Mouse (Mus musculus): ENCODE results near the gene Slc6a6. TPM values are rescaled to one million over a fixed set of nuclear protein-coding genes. Genes with fewer than 3 reads are reported as not detected.

Slc6a6 gene
- polyA plus RNA-seq, 1 experiment from 2014 or later: 47.0 TPM

DNA sequence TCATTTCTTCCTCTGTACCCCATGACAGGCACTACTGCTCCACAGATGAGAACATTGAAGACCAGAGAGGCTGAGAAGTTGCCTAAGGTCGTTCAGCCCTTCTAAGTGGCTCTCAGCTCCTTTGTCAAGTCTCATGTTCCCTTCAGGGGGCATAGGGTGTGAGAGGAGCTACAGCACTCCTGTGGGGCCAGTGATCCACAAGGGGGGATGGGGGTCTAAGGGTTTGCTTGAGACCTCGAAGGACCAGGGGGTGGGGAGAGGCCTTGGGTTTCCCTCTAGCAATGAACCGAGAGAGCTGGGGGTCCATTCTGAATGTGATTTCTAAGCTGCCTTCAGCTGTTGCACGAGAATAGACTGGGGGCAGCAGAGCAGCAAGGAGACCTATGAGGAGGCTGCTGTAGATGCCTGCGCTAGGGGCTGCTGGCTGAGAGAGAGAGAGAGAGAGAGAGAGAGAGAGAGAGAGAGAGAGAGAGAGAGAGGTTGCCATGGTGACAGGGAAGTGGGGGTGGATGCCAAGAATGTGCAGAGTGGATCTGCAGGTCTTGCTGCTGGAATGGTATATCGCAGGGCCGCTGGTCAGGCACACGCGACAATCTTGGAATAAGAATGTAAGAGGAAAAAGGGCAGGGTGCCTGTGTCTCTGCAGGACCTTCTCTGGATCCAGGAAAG lies 36.1 kb downstream of the Slc6a6 start:
- H3K4me3 ChIP-seq: peak overlapping the region; percentile 31
- DNase-seq (ENCODE audit: extremely low spot score, low spot score): peak; percentile 65
- 22% methylated on average over 9 of the region's 9 CpGs for WGBS
- H3K4me1 ChIP-seq: peaks cover 45% of the 10 kb centered on the region
- H3K27ac ChIP-seq: peak overlapping the region; percentile 85
- H3K9me3 ChIP-seq: no peaks in the 10 kb centered on the region
- H3K27me3 ChIP-seq (ENCODE audit: poor library complexity, severe bottlenecking): no peaks in the 10 kb centered on the region
- peaks cover 36% of the 10 kb centered on the region for H3K36me3 ChIP-seq (replicated peaks)

DNA sequence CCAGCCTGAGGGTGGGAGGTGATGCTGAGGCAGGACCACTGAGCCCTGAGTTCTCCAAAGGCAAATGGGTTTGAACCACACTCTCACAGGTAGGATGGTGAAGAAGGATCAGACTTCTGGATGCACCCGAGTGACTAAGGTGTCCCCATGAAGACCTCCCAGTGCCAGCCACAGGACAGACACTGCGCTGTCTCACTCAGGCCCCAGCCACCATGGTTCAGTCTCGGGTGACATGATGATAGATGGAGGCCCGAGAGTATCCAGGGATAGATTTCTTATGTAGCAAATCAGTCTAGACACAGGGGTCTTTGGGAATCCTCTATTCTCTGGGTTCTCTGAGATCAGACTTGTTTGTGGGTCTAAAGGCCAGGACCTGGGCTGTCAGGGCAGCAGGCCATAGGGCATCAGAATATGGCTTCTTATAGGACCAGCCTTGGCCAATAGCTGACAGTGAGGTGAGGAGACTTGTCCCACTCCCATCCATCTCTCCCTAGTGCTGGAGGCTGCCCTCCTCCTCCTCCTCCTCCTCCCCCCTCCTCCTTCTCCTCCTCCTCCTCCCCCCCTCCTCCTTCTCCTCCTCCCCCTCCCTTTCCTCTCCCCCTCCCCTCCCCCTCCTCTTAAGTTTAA lies 36.8 kb downstream of the Slc6a6 start:
- Histone ChIP-seq H3K9me3 (no peaks in the 10 kb centered on the region), H3K4me1 (peaks cover 44% of the 10 kb centered on the region), H3K27me3 (ENCODE audit: poor library complexity, severe bottlenecking) (no peaks in the 10 kb centered on the region), H3K4me3 (peak overlapping the region; percentile 31), H3K36me3 (replicated peaks) (peaks cover 41% of the 10 kb centered on the region), H3K27ac (peak overlapping the region; percentile 85)
- no peak for DNase-seq (ENCODE audit: extremely low spot score, low spot score)
- 76% methylated on average over 4 of the region's 4 CpGs for WGBS

DNA sequence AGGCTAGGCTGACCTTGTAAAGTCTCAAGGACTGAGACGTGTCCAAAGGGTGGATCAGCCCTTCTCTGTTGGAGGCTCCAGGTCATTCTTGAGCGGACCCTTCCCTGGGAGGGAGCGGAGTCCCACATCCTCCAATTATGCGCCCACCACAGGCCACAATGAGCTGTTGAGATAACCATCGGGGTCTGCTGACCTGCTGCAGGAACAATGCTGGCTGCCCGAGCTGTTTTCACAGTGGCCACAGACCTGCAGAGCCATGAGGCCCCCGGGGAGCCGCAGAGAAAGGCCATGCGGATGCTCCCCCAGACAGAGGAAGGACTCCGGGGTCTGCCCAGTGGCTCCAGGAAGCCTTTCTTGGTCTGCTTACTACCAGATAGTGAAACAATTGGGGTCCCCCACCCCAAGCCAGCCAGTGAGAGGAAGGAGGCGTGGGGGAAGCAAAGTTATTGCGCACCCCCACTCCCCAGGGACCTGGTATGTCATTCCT lies 37.4 kb downstream of the Slc6a6 start:
- Histone ChIP-seq H3K4me1 (peaks cover 44% of the 10 kb centered on the region), H3K9me3 (no peaks in the 10 kb centered on the region), H3K4me3 (peak overlapping the region; percentile 31; the same call in 1 of the 2 replicates), H3K27ac (peak overlapping the region; percentile 85), H3K36me3 (replicated peaks) (peaks cover 46% of the 10 kb centered on the region), H3K27me3 (ENCODE audit: poor library complexity, severe bottlenecking) (no peaks in the 10 kb centered on the region)
- peak; percentile 37 for DNase-seq (ENCODE audit: extremely low spot score, low spot score)
- WGBS: 36% methylated on average over 12 of the region's 12 CpGs

DNA sequence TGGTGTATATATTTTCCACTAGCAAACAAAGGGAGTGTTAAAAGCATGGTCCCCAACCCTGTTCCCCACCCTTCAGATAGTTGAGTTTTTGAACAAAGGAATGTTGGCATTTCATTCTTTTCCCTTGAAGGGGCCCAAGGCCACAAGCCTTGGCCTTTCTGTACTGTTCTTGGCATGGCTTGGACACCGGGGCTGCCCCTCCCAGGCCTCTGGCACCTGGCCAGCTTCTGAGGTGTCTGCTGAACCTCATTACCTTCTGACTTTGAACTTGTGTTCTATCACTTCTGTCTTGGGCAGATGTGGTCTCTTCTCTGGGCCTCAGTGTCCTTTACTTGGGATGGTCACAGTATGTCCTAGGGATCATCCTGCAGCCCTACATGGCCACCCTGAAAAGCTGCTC lies 43.5 kb downstream of the Slc6a6 start:
- Histone ChIP-seq H3K27me3 (ENCODE audit: poor library complexity, severe bottlenecking) (no peaks in the 10 kb centered on the region), H3K27ac (no peak overlapping the region), H3K9me3 (no peaks in the 10 kb centered on the region), H3K36me3 (replicated peaks) (peaks cover 86% of the 10 kb centered on the region), H3K4me1 (peaks cover 29% of the 10 kb centered on the region), H3K4me3 (no peak overlapping the region)
- no peak for DNase-seq (ENCODE audit: extremely low spot score, low spot score)
- WGBS: 79% methylated on average over 1 of the region's 1 CpGs

DNA sequence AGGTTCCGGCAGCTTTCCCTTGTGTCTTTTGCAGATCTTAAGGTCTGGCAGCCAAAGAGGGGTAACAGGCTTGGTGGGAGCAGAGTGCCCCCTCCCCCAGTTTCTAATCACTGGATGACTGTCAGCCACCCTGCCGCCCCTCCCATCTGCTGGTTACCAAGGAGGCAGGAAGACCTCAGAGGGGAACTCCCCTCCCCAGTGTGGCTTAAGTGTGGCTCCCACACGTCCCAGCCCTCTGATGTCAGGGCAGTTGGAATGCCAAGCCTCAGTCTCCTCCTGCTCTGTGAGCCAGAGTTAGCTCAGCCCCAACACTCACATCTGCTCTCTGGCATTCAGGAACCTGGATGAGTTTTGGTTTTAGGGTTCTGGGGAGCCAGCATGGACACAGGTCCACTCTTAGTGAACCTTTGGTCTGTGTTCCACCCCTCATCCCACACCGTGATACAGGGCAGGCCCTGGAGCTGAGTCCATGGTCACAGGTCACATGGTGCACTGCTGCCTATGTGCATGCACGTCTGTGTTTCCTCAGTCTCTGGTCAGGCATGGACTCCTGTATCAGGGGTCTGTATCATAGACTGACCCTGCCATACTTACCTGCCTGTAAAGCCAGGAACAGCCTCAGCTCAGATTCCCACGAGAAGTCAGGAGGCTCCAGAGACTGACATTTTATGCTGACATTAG lies 45.2 kb downstream of the Slc6a6 start:
- Histone ChIP-seq H3K4me1 (peaks cover 29% of the 10 kb centered on the region), H3K27me3 (ENCODE audit: poor library complexity, severe bottlenecking) (no peaks in the 10 kb centered on the region), H3K4me3 (peak overlapping the region; percentile 7; the same call in 1 of the 2 replicates), H3K9me3 (no peaks in the 10 kb centered on the region), H3K27ac (peak overlapping the region; percentile 78), H3K36me3 (replicated peaks) (peaks cover 88% of the 10 kb centered on the region)
- WGBS: 62% methylated on average over 6 of the region's 6 CpGs
- no peak for DNase-seq (ENCODE audit: extremely low spot score, low spot score)

DNA sequence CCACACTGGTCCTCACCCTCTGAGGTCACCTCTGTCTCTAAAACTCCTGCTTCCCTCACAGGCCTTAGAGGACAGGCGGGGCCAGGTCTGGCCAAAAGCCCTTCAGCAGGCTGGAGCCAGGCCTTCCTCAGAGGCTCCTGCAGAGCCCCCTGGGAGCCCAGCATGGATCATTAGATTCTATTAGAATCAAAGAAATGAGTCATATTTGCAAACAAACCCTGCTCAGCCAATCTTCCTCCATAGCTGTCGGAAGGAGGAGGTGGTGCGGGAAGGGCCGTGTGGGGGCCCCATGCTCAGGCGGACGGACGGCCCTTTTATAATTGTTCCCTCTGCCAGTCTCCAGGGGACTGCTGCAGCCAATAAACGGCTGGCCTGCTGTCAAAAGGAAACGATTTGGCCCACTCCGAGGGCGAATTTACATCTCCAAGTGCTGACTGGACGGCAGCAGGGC lies 45.8 kb downstream of the Slc6a6 start:
- Histone ChIP-seq H3K9me3 (no peaks in the 10 kb centered on the region), H3K4me1 (peaks cover 29% of the 10 kb centered on the region), H3K27me3 (ENCODE audit: poor library complexity, severe bottlenecking) (no peaks in the 10 kb centered on the region), H3K4me3 (peak overlapping the region; percentile 7; the same call in 1 of the 2 replicates), H3K27ac (peak overlapping the region; percentile 78), H3K36me3 (replicated peaks) (peaks cover 87% of the 10 kb centered on the region)
- 21% methylated on average over 12 of the region's 12 CpGs for WGBS
- peak; percentile 36 for DNase-seq (ENCODE audit: extremely low spot score, low spot score)

DNA sequence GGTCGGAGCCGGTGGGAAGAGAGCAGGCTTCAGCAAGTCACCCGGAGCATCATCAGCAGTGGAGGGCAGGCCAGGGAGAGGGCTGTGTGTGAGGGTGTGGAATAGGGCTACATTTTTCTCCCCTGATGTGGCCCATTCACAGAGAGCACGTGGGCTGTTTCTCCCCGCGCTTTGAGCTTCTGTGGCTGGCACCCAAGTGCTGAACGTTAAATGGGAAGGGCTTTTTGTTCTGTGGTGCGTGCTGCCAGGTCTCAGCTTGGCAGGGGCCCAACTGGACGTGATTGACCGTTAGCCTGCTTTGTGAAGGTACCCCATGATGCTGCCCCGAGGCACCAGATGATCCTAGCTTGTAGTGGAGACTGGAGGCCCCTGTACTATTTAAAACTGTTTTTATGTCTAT lies 48.3 kb downstream of the Slc6a6 start:
- Histone ChIP-seq H3K27ac (no peak overlapping the region), H3K9me3 (no peaks in the 10 kb centered on the region), H3K4me3 (no peak overlapping the region), H3K27me3 (ENCODE audit: poor library complexity, severe bottlenecking) (no peaks in the 10 kb centered on the region), H3K4me1 (peaks cover 35% of the 10 kb centered on the region), H3K36me3 (replicated peaks) (peaks cover 86% of the 10 kb centered on the region)
- WGBS: 96% methylated on average over 11 of the region's 11 CpGs
- DNase-seq (ENCODE audit: extremely low spot score, low spot score): no peak

DNA sequence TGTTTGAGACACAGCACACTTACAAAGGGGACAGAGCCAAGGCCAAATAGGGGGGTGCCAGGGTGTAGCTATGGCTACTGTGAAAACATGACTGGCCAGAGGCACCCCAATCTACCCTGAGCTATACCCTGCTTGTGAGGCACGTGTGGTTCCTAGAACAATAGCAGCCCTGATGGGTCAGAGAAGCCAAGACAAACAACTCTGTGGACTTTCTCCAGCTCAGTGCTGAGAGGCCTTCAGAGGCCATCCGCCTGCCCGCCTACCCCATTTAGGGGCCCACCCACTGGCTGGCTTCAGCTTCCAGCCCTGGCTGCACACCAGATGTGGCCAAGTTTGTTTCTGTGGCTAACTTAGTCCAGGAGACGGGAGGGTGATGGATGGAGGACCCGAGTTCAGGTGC lies 52.6 kb downstream of the Slc6a6 start:
- no peaks in the 10 kb centered on the region for H3K9me3 ChIP-seq
- DNase-seq (ENCODE audit: extremely low spot score, low spot score): no peak
- no peaks in the 10 kb centered on the region for H3K27me3 ChIP-seq (ENCODE audit: poor library complexity, severe bottlenecking)
- H3K27ac ChIP-seq: peak overlapping the region; percentile 25; the same call in 1 of the 2 replicates
- no peak overlapping the region for H3K4me3 ChIP-seq
- peaks cover 97% of the 10 kb centered on the region for H3K36me3 ChIP-seq (replicated peaks)
- peaks cover 18% of the 10 kb centered on the region for H3K4me1 ChIP-seq
- 74% methylated on average over 5 of the region's 5 CpGs for WGBS

DNA sequence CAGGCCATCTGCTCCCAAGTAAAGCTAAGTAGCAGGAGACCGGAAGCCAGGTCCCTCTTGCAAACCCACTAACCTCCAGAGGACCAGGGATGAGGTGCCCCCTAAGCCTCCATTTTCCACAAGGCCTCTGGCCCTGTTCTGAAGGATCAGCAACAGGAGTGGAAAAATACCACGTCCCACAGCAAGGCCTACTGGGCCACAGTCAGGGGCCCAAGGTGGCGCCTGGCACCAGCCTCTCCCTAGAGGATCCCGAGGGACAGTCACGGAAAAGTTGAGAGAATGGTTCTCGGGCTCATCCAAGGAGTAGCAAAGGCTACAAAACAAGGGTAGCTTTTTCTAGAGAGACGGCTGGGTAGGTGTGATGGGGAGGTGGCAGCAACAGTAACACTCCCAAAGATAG lies 53.6 kb downstream of the Slc6a6 start:
- no peak for DNase-seq (ENCODE audit: extremely low spot score, low spot score)
- Histone ChIP-seq H3K4me1 (peaks cover 18% of the 10 kb centered on the region), H3K27ac (no peak overlapping the region), H3K4me3 (no peak overlapping the region), H3K27me3 (ENCODE audit: poor library complexity, severe bottlenecking) (no peaks in the 10 kb centered on the region), H3K36me3 (replicated peaks) (peaks cover 97% of the 10 kb centered on the region), H3K9me3 (no peaks in the 10 kb centered on the region)
- WGBS: 84% methylated on average over 7 of the region's 7 CpGs

DNA sequence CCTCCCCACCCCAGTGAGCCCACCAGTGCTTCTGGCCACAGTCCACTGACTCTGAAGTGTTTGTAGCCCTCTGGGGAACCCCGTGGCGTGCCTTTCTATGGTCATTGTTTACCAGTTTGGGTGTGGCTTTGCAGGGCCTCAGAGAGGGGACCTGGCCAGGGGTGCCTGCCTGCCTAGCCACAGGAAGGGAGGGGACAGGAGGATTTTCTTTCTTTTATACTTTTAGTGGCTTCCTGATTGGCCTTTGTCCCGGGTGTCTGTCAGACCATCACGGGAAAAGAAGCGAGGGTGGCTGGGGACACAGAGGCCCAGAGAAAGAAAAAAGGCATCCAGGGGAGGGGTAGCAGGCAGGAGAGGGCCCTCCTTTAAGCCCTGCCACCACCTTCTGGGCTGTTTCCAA lies 54.2 kb downstream of the Slc6a6 start:
- H3K27ac ChIP-seq: 0 out of 2 replicates have a peak overlapping the region, but pooled peaks have one; percentile 30
- WGBS: 39% methylated on average over 5 of the region's 5 CpGs
- no peak overlapping the region for H3K4me3 ChIP-seq
- H3K9me3 ChIP-seq: no peaks in the 10 kb centered on the region
- H3K27me3 ChIP-seq (ENCODE audit: poor library complexity, severe bottlenecking): no peaks in the 10 kb centered on the region
- peaks cover 96% of the 10 kb centered on the region for H3K36me3 ChIP-seq (replicated peaks)
- peaks cover 18% of the 10 kb centered on the region for H3K4me1 ChIP-seq
- no peak for DNase-seq (ENCODE audit: extremely low spot score, low spot score)

DNA sequence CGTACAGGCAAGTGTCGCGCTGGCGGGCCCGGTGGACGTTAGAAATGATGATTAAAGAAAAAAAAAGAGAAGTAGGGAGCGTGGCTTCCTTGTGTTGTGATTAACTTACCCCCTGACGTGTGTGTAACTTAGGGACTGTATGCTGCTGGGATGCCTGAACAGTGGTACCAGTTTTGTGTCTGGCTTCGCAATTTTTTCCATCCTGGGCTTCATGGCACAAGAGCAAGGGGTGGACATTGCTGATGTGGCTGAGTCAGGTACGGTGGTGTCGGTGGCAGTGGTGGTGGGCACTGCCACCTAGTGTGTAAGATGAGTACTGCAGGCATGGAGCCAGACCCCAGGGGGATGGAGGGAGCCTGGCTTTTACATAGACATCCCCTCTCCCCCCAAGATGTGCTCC lies 57.2 kb downstream of the Slc6a6 start:
- peaks cover 86% of the 10 kb centered on the region for H3K36me3 ChIP-seq (replicated peaks)
- H3K9me3 ChIP-seq: no peaks in the 10 kb centered on the region
- H3K4me1 ChIP-seq: peaks cover 26% of the 10 kb centered on the region
- DNase-seq (ENCODE audit: extremely low spot score, low spot score): peak; percentile 54
- no peaks in the 10 kb centered on the region for H3K27me3 ChIP-seq (ENCODE audit: poor library complexity, severe bottlenecking)
- no peak overlapping the region for H3K27ac ChIP-seq
- no peak overlapping the region for H3K4me3 ChIP-seq
- WGBS: 77% methylated on average over 11 of the region's 11 CpGs

DNA sequence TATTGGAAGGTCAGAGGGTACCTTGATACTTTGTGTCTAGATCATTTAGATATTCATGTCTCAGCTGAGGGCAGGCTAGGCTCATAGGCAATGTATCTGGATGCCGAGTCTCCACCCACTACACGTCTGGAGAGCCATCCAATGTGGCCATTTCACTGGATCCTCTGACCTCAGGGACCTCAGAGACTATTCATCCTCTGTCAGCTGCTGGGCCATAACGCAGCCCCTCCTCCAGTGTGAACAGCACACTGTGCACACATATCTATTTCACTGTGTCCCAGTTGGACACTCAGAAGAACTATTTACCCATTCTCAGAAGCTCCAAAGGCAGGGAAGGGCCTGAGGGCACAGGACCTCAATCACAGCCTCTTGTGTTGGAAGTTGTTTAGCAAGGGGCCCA lies 58.6 kb downstream of the Slc6a6 start:
- Histone ChIP-seq H3K27ac (no peak overlapping the region), H3K36me3 (replicated peaks) (peaks cover 86% of the 10 kb centered on the region), H3K4me3 (no peak overlapping the region), H3K9me3 (no peaks in the 10 kb centered on the region), H3K27me3 (ENCODE audit: poor library complexity, severe bottlenecking) (no peaks in the 10 kb centered on the region), H3K4me1 (peaks cover 27% of the 10 kb centered on the region)
- no peak for DNase-seq (ENCODE audit: extremely low spot score, low spot score)
- 76% methylated on average over 3 of the region's 3 CpGs for WGBS

DNA sequence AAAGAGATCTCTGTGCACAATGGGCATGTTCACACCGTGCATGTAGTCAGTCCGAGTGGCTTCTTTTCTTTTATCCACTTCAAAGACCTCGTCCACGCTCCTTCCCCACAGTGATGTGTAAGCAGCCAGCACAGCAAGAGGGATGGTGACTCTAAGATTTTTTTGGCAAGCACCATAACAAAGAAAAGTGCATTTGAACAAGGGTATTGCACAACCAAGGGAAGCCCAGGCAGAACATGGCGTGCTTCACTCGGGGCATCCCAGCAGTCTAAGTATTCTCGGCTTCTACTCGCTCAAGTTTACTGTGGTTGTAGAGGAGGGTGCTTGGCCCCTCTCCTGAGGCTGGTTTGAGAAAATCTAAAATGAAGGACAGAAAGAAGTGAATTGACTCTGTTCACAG lies 59.1 kb downstream of the Slc6a6 start:
- H3K4me3 ChIP-seq: no peak overlapping the region
- DNase-seq (ENCODE audit: extremely low spot score, low spot score): no peak
- H3K36me3 ChIP-seq (replicated peaks): peaks cover 86% of the 10 kb centered on the region
- H3K4me1 ChIP-seq: peaks cover 22% of the 10 kb centered on the region
- H3K9me3 ChIP-seq: no peaks in the 10 kb centered on the region
- WGBS: 90% methylated on average over 8 of the region's 8 CpGs
- H3K27ac ChIP-seq: no peak overlapping the region
- no peaks in the 10 kb centered on the region for H3K27me3 ChIP-seq (ENCODE audit: poor library complexity, severe bottlenecking)

All from forebrain, embryonic 10.5 days (tissue).